Mouse (Mus musculus) olfactory bulb, adult 2 months (tissue): ENCODE data around the gene Spata1. TPM values are rescaled to one million over a fixed set of nuclear protein-coding genes. Genes with fewer than 3 reads are reported as not detected.

ENCODE experiments used
- H3K27ac ChIP-seq: fragments of 200-500 bp; 2 replicates; pipeline ENCODE4 v1.5.1; 2012; ENCODE audit warnings: low read depth, low read length; ENCODE audit not compliant: insufficient read depth
- H3K4me1 ChIP-seq: fragments of 200-500 bp; 2 replicates; pipeline ENCODE4 v1.6.1; 2012; ENCODE audit warnings: low read length; ENCODE audit not compliant: control insufficient read depth, insufficient read depth
- H3K4me3 ChIP-seq: fragments of 200-500 bp; 2 replicates; pipeline ENCODE4 v1.5.1; 2012; ENCODE audit warnings: mild to moderate bottlenecking, low read depth, low read length, moderate library complexity; ENCODE audit not compliant: insufficient read depth
- CTCF ChIP-seq: fragments of 200-500 bp; IDR thresholded peaks from 2 replicates; pipeline ENCODE4 v1.5.1; 2012; ENCODE audit warnings: low read depth, mild to moderate bottlenecking, low read length, moderate library complexity; ENCODE audit not compliant: insufficient read depth
- POLR2A ChIP-seq: fragments of 200-500 bp; IDR thresholded peaks from 2 replicates; pipeline ENCODE4 v1.6.1; 2012; ENCODE audit warnings: mild to moderate bottlenecking, low read depth, low read length, moderate library complexity; ENCODE audit not compliant: insufficient read depth
- WGBS: fragments of 180-500 bp; shearing (Covaris S2); methylation state at CpG from one replicate; pipeline ENCODE4 v1.1.7; 2018; 5-methylcytosine and 5-hydroxymethylcytosine counted together
- polyA plus RNA-seq: library from polyadenylated mRNA; stranded (reverse); fragments of >200 nt; gene quantifications from 2 replicates; pipeline ENCODE4 v1.2.4, GENCODE M21; 2012; ENCODE audit warnings: low replicate concordance; ENCODE audit not compliant: missing spikeins, insufficient read depth, insufficient read length

Gene Spata1
- polyA plus RNA-seq, 1 experiment = not detected

GRCm38 (mm10) chr3:146447156-146447555, 52.4 kb downstream of the Spata1 start:
- no peak for TF ChIP-seq CTCF
- 0 out of 2 replicates have a peak, but pooled peaks cover 2% of the 10 kb centered on the region for H3K4me1 ChIP-seq
- H3K4me3 ChIP-seq = no peak overlapping the region
- H3K27ac ChIP-seq = no peak overlapping the region
- WGBS = 89% methylated on average over 5 of the region's 5 CpGs

GRCm38 (mm10) chr3:146444880-146445279, 54.7 kb downstream of the Spata1 start:
- TF ChIP-seq POLR2A = no peak
- TF ChIP-seq CTCF = no peak
- no peak overlapping the region for H3K4me3 ChIP-seq
- no peaks in the 10 kb centered on the region; the same call in 1 of the 2 replicates for H3K4me1 ChIP-seq
- WGBS = 93% methylated on average over 7 of the region's 7 CpGs
- no peak overlapping the region for H3K27ac ChIP-seq

GRCm38 (mm10) chr3:146443380-146443779, 56.2 kb downstream of the Spata1 start:
- H3K4me3 ChIP-seq = no peak overlapping the region

GRCm38 (mm10) chr3:146442936-146443335, 56.6 kb downstream of the Spata1 start:
- Histone ChIP-seq H3K4me3 (no peak overlapping the region), H3K27ac (no peak overlapping the region), H3K4me1 (peaks cover 3% of the 10 kb centered on the region; the same call in 1 of the 2 replicates)
- no peak for TF ChIP-seq POLR2A
- no peak for TF ChIP-seq CTCF
- WGBS = 76% methylated on average over 8 of the region's 8 CpGs

More at GRCm38 (mm10) chr3:146443380-146443779, 56.2 kb downstream of the Spata1 start:
- H3K27ac ChIP-seq = no peak overlapping the region
- WGBS = 67% methylated on average over 7 of the region's 7 CpGs
- TF ChIP-seq POLR2A (no peak), CTCF (no peak)
- H3K4me1 ChIP-seq = no peaks in the 10 kb centered on the region; the same call in 1 of the 2 replicates

GRCm38 (mm10) chr3:146442484-146442883, 57.1 kb downstream of the Spata1 start:
- H3K4me1 ChIP-seq = peaks cover 3% of the 10 kb centered on the region; the same call in 1 of the 2 replicates
- 93% methylated on average over 7 of the region's 7 CpGs for WGBS
- no peak for TF ChIP-seq POLR2A
- no peak for TF ChIP-seq CTCF
- no peak overlapping the region for H3K27ac ChIP-seq
- no peak overlapping the region for H3K4me3 ChIP-seq

- Histone ChIP-seq H3K27ac (no peak overlapping the region), H3K4me1 (peaks cover 3% of the 10 kb centered on the region; the same call in 1 of the 2 replicates), H3K4me3 (no peak overlapping the region)
- TF ChIP-seq CTCF (no peak), POLR2A (no peak)
- 54% methylated on average over 7 of the region's 7 CpGs for WGBS
Observed at GRCm38 (mm10) chr3:146440422-146440821, 59.1 kb downstream of the Spata1 start.

GRCm38 (mm10) chr3:146440011-146440410, 59.5 kb downstream of the Spata1 start:
- peaks cover 3% of the 10 kb centered on the region; the same call in 1 of the 2 replicates for H3K4me1 ChIP-seq
- WGBS = 91% methylated on average over 12 of the region's 12 CpGs
- H3K27ac ChIP-seq = no peak overlapping the region
- no peak overlapping the region for H3K4me3 ChIP-seq
- TF ChIP-seq POLR2A (no peak), CTCF (no peak)

GRCm38 (mm10) chr3:146436114-146436513, 63.4 kb downstream of the Spata1 start:
- Histone ChIP-seq H3K27ac (no peak overlapping the region), H3K4me1 (peaks cover 3% of the 10 kb centered on the region; the same call in 1 of the 2 replicates), H3K4me3 (no peak overlapping the region)
- 95% methylated on average over 8 of the region's 8 CpGs for WGBS
- TF ChIP-seq CTCF = no peak
- TF ChIP-seq POLR2A = no peak

- WGBS = 91% methylated on average over 11 of the region's 11 CpGs
- no peak overlapping the region for H3K4me3 ChIP-seq
- peaks cover 3% of the 10 kb centered on the region; the same call in 1 of the 2 replicates for H3K4me1 ChIP-seq
- no peak for TF ChIP-seq POLR2A
- TF ChIP-seq CTCF = no peak
- H3K27ac ChIP-seq = no peak overlapping the region
Observed at GRCm38 (mm10) chr3:146435533-146435932, 64.0 kb downstream of the Spata1 start.
